Mouse (Mus musculus): Measurements from ENCODE around the gene Ahsa2. TPM values are rescaled to one million over a fixed set of nuclear protein-coding genes. Genes with fewer than 3 reads are reported as not detected.
"Not testable (repeated sequence)": the region's sequence is repeated elsewhere in the genome, so short reads cannot be mapped to it uniquely, and the experiment has no call there.

Ahsa2 gene
- 119 and 123 TPM in 2 replicates for polyA plus RNA-seq (2016; fragmentation: Nextera tagmentation; extraction: Ambion mirVana)

GRCm38 (mm10) chr11:23497718-23498509, at the start of gene Ahsa2:
Gene Ahsa2 (minus strand): TSS chr11:23498030.
- Histone ChIP-seq H3K4me1 (replicated peaks) (peaks cover 26% of the 10 kb centered on the region), H3K9ac (replicated peaks) (peak within 1 kb of the TSS; percentile 91), H3K9me3 (no peaks in the 10 kb centered on the region), H3K27ac (peak within 1 kb of the TSS; percentile 96), H3K36me3 (peaks cover 32% of the 10 kb centered on the region), H3K4me3 (replicated peaks) (peak within 1 kb of the TSS; percentile 80), H3K27me3 (no peaks in the 10 kb centered on the region), H3K4me2 (peak within 1 kb of the TSS; percentile 67)
- peak; percentile 93 for ATAC-seq (ENCODE audit: insufficient number of reproducible peaks, insufficient read depth, low FRiP score, low TSS enrichment, low read depth)
- under 1% methylated on average over 65 of the region's 66 CpGs for WGBS

- Histone ChIP-seq H3K27me3 (no peaks in the 10 kb centered on the region), H3K4me2 (no peak overlapping the region), H3K36me3 (no peaks in the 10 kb centered on the region), H3K9me3 (no peaks in the 10 kb centered on the region), H3K4me3 (replicated peaks) (no peak overlapping the region), H3K27ac (no peak overlapping the region), H3K9ac (replicated peaks) (no peak overlapping the region), H3K4me1 (replicated peaks) (no peaks in the 10 kb centered on the region)
- no peak for ATAC-seq (ENCODE audit: insufficient number of reproducible peaks, insufficient read depth, low FRiP score, low TSS enrichment, low read depth)
- WGBS = 82% methylated on average over 2 of the region's 2 CpGs
Measured at GRCm38 (mm10) chr11:23537446-23537845, 39.6 kb upstream of the Ahsa2 start.

- H3K9me3 ChIP-seq = no peaks in the 10 kb centered on the region
- no peaks in the 10 kb centered on the region for H3K36me3 ChIP-seq
- H3K4me1 ChIP-seq (replicated peaks) = no peaks in the 10 kb centered on the region; the same call in 1 of the 2 replicates
- no peaks in the 10 kb centered on the region for H3K27me3 ChIP-seq
- no peak within 1 kb of the TSS for H3K27ac ChIP-seq
- no peak within 1 kb of the TSS for H3K9ac ChIP-seq (replicated peaks)
- WGBS = 49% methylated on average over 5 of the region's 5 CpGs
- no peak for ATAC-seq (ENCODE audit: insufficient number of reproducible peaks, insufficient read depth, low FRiP score, low TSS enrichment, low read depth)
- no peak within 1 kb of the TSS for H3K4me3 ChIP-seq (replicated peaks)
- H3K4me2 ChIP-seq = no peak within 1 kb of the TSS
Measured at GRCm38 (mm10) chr11:23520473-23521205, 22.8 kb upstream of the Ahsa2 start, which contains the start of gene 1700093K21Rik. Gene 1700093K21Rik (minus strand): TSS chr11:23521155.

- H3K4me1 ChIP-seq (replicated peaks) = no peaks in the 10 kb centered on the region; the same call in 1 of the 2 replicates
- no peak overlapping the region for H3K4me2 ChIP-seq
- no peaks in the 10 kb centered on the region for H3K9me3 ChIP-seq
- ATAC-seq (ENCODE audit: insufficient number of reproducible peaks, insufficient read depth, low FRiP score, low TSS enrichment, low read depth) = no peak
- no peaks in the 10 kb centered on the region for H3K27me3 ChIP-seq
- 84% methylated on average over 3 of the region's 3 CpGs for WGBS
- no peak overlapping the region for H3K9ac ChIP-seq (replicated peaks)
- no peaks in the 10 kb centered on the region for H3K36me3 ChIP-seq
- H3K4me3 ChIP-seq (replicated peaks) = no peak overlapping the region
- H3K27ac ChIP-seq = no peak overlapping the region
Measured at GRCm38 (mm10) chr11:23518981-23519380, 21.2 kb upstream of the Ahsa2 start.

GRCm38 (mm10) chr11:23515315-23515714, 17.5 kb upstream of the Ahsa2 start:
- no peak overlapping the region for H3K4me3 ChIP-seq (replicated peaks)
- H3K27ac ChIP-seq = no peak overlapping the region
- no peak overlapping the region for H3K9ac ChIP-seq (replicated peaks)
- 76% methylated on average over 2 of the region's 2 CpGs for WGBS
- H3K9me3 ChIP-seq = no peaks in the 10 kb centered on the region
- no peaks in the 10 kb centered on the region for H3K27me3 ChIP-seq
- H3K4me1 ChIP-seq (replicated peaks) = no peaks in the 10 kb centered on the region
- H3K4me2 ChIP-seq = no peak overlapping the region
- no peak for ATAC-seq (ENCODE audit: insufficient number of reproducible peaks, insufficient read depth, low FRiP score, low TSS enrichment, low read depth)
- H3K36me3 ChIP-seq = no peaks in the 10 kb centered on the region

GRCm38 (mm10) chr11:23514785-23515184, 17.0 kb upstream of the Ahsa2 start:
- H3K4me1 ChIP-seq (replicated peaks); H3K4me3 ChIP-seq (replicated peaks); H3K9me3 ChIP-seq; H3K9ac ChIP-seq (replicated peaks); H3K36me3 ChIP-seq; H3K4me2 ChIP-seq; H3K27ac ChIP-seq; ATAC-seq (ENCODE audit: insufficient number of reproducible peaks, insufficient read depth, low FRiP score, low TSS enrichment, low read depth); H3K27me3 ChIP-seq: not testable (repeated sequence)
- WGBS = 45% methylated on average over 4 of the region's 4 CpGs

- not testable (repeated sequence) for H3K9ac ChIP-seq (replicated peaks); H3K27ac ChIP-seq; H3K9me3 ChIP-seq; H3K27me3 ChIP-seq; H3K4me3 ChIP-seq (replicated peaks); H3K4me1 ChIP-seq (replicated peaks); H3K4me2 ChIP-seq; ATAC-seq (ENCODE audit: insufficient number of reproducible peaks, insufficient read depth, low FRiP score, low TSS enrichment, low read depth); H3K36me3 ChIP-seq
- 63% methylated on average over 5 of the region's 5 CpGs for WGBS
Measured at GRCm38 (mm10) chr11:23504801-23505200, 7.0 kb upstream of the Ahsa2 start.

GRCm38 (mm10) chr11:23498609-23499008, 779 bp upstream of the Ahsa2 start:
- H3K4me1 ChIP-seq (replicated peaks) = peaks cover 26% of the 10 kb centered on the region
- peak overlapping the region; percentile 80 for H3K4me3 ChIP-seq (replicated peaks)
- peaks cover 25% of the 10 kb centered on the region for H3K36me3 ChIP-seq
- no peaks in the 10 kb centered on the region for H3K27me3 ChIP-seq
- H3K27ac ChIP-seq = peak overlapping the region; percentile 96
- no peak for ATAC-seq (ENCODE audit: insufficient number of reproducible peaks, insufficient read depth, low FRiP score, low TSS enrichment, low read depth)
- peak overlapping the region; percentile 67 for H3K4me2 ChIP-seq
- H3K9ac ChIP-seq (replicated peaks) = no peak overlapping the region
- WGBS = 70% methylated on average over 5 of the region's 5 CpGs
- H3K9me3 ChIP-seq = no peaks in the 10 kb centered on the region

- ATAC-seq (ENCODE audit: insufficient number of reproducible peaks, insufficient read depth, low FRiP score, low TSS enrichment, low read depth) = peak; percentile 86
- H3K4me3 ChIP-seq (replicated peaks) = peak overlapping the region; percentile 80
- under 1% methylated on average over 22 of the region's 22 CpGs for WGBS
- peak overlapping the region; percentile 96 for H3K27ac ChIP-seq
- no peaks in the 10 kb centered on the region for H3K9me3 ChIP-seq
- H3K4me1 ChIP-seq (replicated peaks) = peaks cover 26% of the 10 kb centered on the region
- peak overlapping the region; percentile 91 for H3K9ac ChIP-seq (replicated peaks)
- H3K36me3 ChIP-seq = peaks cover 38% of the 10 kb centered on the region
- no peaks in the 10 kb centered on the region for H3K27me3 ChIP-seq
- H3K4me2 ChIP-seq = peak overlapping the region; percentile 67
Measured at GRCm38 (mm10) chr11:23497335-23497717, 504 bp downstream of the Ahsa2 start.

GRCm38 (mm10) chr11:23496661-23497060, 1.2 kb downstream of the Ahsa2 start:
- Histone ChIP-seq H3K36me3 (peaks cover 45% of the 10 kb centered on the region), H3K27ac (0 out of 2 replicates have a peak overlapping the region, but pooled peaks have one; percentile 96), H3K4me3 (replicated peaks) (peak overlapping the region; percentile 80), H3K27me3 (no peaks in the 10 kb centered on the region), H3K4me1 (replicated peaks) (peaks cover 26% of the 10 kb centered on the region), H3K9ac (replicated peaks) (peak overlapping the region; percentile 91), H3K9me3 (no peaks in the 10 kb centered on the region), H3K4me2 (peak overlapping the region; percentile 67)
- 56% methylated on average over 6 of the region's 6 CpGs for WGBS
- no peak for ATAC-seq (ENCODE audit: insufficient number of reproducible peaks, insufficient read depth, low FRiP score, low TSS enrichment, low read depth)

- Histone ChIP-seq H3K9me3 (no peaks in the 10 kb centered on the region), H3K27ac (no peak overlapping the region), H3K4me2 (peak overlapping the region; percentile 67), H3K27me3 (no peaks in the 10 kb centered on the region), H3K4me1 (replicated peaks) (peaks cover 26% of the 10 kb centered on the region), H3K4me3 (replicated peaks) (no peak overlapping the region), H3K9ac (replicated peaks) (no peak overlapping the region), H3K36me3 (peaks cover 59% of the 10 kb centered on the region)
- ATAC-seq (ENCODE audit: insufficient number of reproducible peaks, insufficient read depth, low FRiP score, low TSS enrichment, low read depth) = no peak
- WGBS = 77% methylated on average over 6 of the region's 6 CpGs
Measured at GRCm38 (mm10) chr11:23495231-23495630, 2.6 kb downstream of the Ahsa2 start.
